Comparison of ENCODE assay signal across 8 mouse cellular contexts in the genomic region with DNA sequence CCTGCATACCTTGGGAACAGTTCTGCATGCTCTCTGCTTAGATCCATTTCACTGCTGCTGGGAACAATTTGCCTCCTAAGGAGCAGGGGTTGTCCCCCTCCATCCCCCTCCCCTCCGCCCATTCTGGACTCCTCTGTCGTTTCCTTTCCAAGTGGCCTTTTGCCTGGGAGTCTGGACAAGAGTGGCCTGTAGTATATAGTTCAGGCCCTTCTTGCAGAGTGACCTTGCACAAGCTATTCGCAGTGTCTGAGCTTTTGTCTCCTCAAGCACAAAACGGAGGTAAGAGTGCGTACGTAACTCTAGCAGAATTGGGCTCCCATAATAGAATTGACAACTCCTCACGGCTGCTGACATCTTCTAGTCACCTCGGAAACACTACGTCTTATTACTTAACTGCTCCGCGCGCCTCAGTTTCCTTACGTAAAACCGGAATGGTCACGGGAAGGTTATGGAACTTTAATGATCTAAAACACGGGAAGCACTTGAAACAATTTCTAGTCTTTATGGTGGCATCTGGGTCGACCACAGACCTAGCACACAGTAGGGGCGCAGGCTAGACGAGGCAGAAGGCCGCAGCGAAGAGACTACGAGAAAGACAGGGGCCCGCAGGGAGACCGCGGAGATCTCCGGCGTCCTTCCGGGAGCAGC. TPM values are rescaled to one million over a fixed set of nuclear protein-coding genes. Genes with fewer than 3 reads are reported as not detected.
A peak's percentile ranks its signal among the peaks of the same experiment; 100 is the strongest.
DNase-seq lines count a peak whose midpoint lies in the region; ATAC-seq and TF ChIP-seq lines count a peak whose summit lies in the region.

No protein-coding gene starts in this region.

- H3K4me2 ChIP-seq in limb, embryonic 15.5 days = peak overlapping the region; percentile 52

- peak overlapping the region; percentile 43; the same call in 1 of the 2 replicates for H3K27ac ChIP-seq in limb, embryonic 15.5 days
- peak overlapping the region; percentile 44 for H3K27ac ChIP-seq in olfactory bulb, adult 2 months (ENCODE audit: insufficient read depth, low read depth, low read length)

- TF ChIP-seq CTCF in olfactory bulb, adult 2 months (IDR thresholded peaks at IDR 0.05; ENCODE audit: insufficient read depth, low read depth, low read length) = no peak

- H3K4me3 ChIP-seq in limb, embryonic 15.5 days = peak overlapping the region; percentile 79
- peak overlapping the region; percentile 66 for H3K4me3 ChIP-seq in olfactory bulb, adult 2 months (ENCODE audit: insufficient read depth, low read depth, low read length)

- H3K27me3 ChIP-seq in limb, embryonic 15.5 days = no peaks in the 10 kb centered on the region

- peak; percentile 35 for DNase-seq in retina, embryonic 14.5 days (ENCODE audit: low spot score)
- DNase-seq in retina, postnatal 1 day = no peak
- DNase-seq in embryo, embryonic 9.5 days (ENCODE audit: extremely low spot score) = peak; percentile 35
- DNase-seq in heart, postnatal 10 days = peak; percentile 54 to 64
- no peak for DNase-seq in urinary bladder, adult 18-20 months (ENCODE audit: low spot score in 2 of 2)
- DNase-seq in urinary bladder, postnatal 10 days (ENCODE audit: low spot score) = no peak

- ATAC-seq in limb, embryonic 15.5 days (ENCODE audit: insufficient number of reproducible peaks, low FRiP score, low TSS enrichment, low read depth) = no peak

- no peaks in the 10 kb centered on the region for H3K36me3 ChIP-seq in limb, embryonic 15.5 days

- H3K9me3 ChIP-seq in limb, embryonic 15.5 days = no peaks in the 10 kb centered on the region

- intact Hi-C loops in heart, postnatal 10 days (cut with DNase I) = loop anchor here (5.0 kb wide), 1 partner anchor 71 kb away; no protein-coding TSS in a partner anchor

- 3% methylated on average over 28 of the region's 28 CpGs for WGBS in limb, embryonic 15.5 days
- 4% methylated on average over 28 of the region's 28 CpGs for WGBS in olfactory bulb, adult 2 months

- H3K9ac ChIP-seq in limb, embryonic 15.5 days = peak overlapping the region; percentile 76

- peaks cover 37% of the 10 kb centered on the region for H3K4me1 ChIP-seq in limb, embryonic 15.5 days
- H3K4me1 ChIP-seq in olfactory bulb, adult 2 months (ENCODE audit: control insufficient read depth, insufficient read depth, low read length) = peaks cover 5% of the 10 kb centered on the region

- no peak for TF ChIP-seq POLR2A in olfactory bulb, adult 2 months (IDR thresholded peaks at IDR 0.05; ENCODE audit: insufficient read depth, low read depth, low read length)

RNA-seq across cellular contexts. Expression of gene Mprip, which starts 0.6 kb away (rescaled TPM):
- total RNA-seq in heart, postnatal 10 days (2021) = 100 to 1,000 TPM; 210 to 229 TPM
- 55.4 and 56.7 TPM in 2 replicates for polyA plus RNA-seq in limb, embryonic 15.5 days (2015; fragmentation: Nextera tagmentation; extraction: Ambion mirVana)
- 111 TPM in 1 of 2 replicates, not detected in the other for polyA plus RNA-seq in olfactory bulb, adult 2 months (2012; ENCODE audit: insufficient read depth, insufficient read length, low replicate concordance, missing spikeins)

Comparison
In these comparisons a context has a peak if more than half of its experiments do, and no peak if none do; other contexts are left out.
1. DNase-seq: peak in retina, embryonic 14.5 days (single experiment), embryo, embryonic 9.5 days (single experiment) and heart, postnatal 10 days (2 of 2); none in retina, postnatal 1 day (single experiment), urinary bladder, adult 18-20 months (0 of 2) and urinary bladder, postnatal 10 days (single experiment).